Comparison of ENCODE assay signal across 9 mouse cellular contexts in the genomic region with DNA sequence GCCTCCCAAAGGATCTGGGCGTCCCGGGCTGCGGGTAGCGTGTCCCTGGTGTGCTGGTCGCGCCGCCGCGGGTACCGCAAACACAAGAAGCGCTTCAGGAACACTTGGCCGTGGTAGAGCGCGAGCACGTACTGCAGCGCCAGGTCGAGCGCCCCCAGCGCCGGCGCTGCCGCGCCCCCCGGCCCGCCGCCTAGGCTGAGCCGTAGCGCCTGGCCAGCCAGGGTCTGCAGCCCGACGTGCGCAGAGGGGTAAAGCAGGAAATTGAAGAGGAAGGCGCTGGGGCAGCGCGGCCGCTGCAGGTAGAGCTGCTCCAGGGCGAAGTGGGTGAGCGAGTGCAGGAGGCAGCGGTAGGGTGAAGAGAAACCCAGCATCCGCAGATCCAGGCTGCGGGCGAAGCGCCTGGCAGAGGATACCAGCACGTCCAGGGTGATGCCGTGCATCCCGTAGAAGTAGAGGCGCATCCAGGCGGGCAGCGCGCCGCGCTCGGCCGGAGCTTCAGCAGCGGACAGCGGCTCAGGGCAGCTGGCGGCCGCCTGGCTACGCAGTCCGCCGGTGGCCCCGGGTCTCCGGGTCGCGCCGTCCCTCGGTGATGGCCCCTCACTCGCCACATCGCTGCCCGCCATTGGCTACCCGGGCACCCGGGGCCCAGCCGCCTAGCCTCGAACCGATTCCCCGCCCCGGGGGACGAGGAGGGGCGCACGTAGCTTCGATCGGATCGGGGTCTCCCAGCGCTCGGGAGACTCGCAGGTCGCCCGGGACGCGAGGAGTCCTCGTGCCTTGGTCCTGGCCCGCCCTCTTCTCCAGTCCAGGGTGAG. TPM values are rescaled to one million over a fixed set of nuclear protein-coding genes. Genes with fewer than 3 reads are reported as not detected.
DNase-seq lines count a peak whose midpoint lies in the region; ATAC-seq and TF ChIP-seq lines count a peak whose summit lies in the region.
"Had no signal": no experiment of that assay in that cellular context is flagged by ENCODE, and none has a peak within 500 bp of the region (broad histone marks: within the 10 kb centered on the region; RNA-seq: fewer than 3 reads in every experiment).

No protein-coding gene starts in this region.

- ATAC-seq in intestine, embryonic 15.5 days: peak; percentile 86
- ATAC-seq in neural tube, embryonic 12.5 days (ENCODE audit: low FRiP score, low read depth): peak; percentile 85

- H3K4me3 ChIP-seq in heart, adult 2 months: peak overlapping the region; percentile 40
- peak overlapping the region; percentile 60 for H3K4me3 ChIP-seq in intestine, embryonic 15.5 days (replicated peaks)
- H3K4me3 ChIP-seq in neural tube, embryonic 12.5 days: peak overlapping the region; percentile 64

- no peaks in the 10 kb centered on the region for H3K36me3 ChIP-seq in heart, adult 2 months (ENCODE audit: control insufficient read depth, insufficient read depth, low read length)
- no peaks in the 10 kb centered on the region for H3K36me3 ChIP-seq in intestine, embryonic 15.5 days
- H3K36me3 ChIP-seq in neural tube, embryonic 12.5 days: no peaks in the 10 kb centered on the region

- peak; percentile 7 to 23 for DNase-seq in heart, adult 2 months
- no peak for DNase-seq in heart, adult 8-10 months (ENCODE audit: low spot score)
- peak; percentile 58 for DNase-seq in cerebellum, adult 9-11 months
- peak; percentile 50 to 63 for DNase-seq in frontal cortex, postnatal 10 days (ENCODE audit: low spot score in 2 of 2)
- peak; percentile 73 to 77 for DNase-seq in left cerebral cortex, postnatal 36 days (ENCODE audit: low spot score in 2 of 2)
- peak; percentile 30 for DNase-seq in yolk sac, embryonic 10.5 days (ENCODE audit: low spot score)

- TF ChIP-seq CTCF in heart, adult 2 months (IDR thresholded peaks at IDR 0.05): no peak

- intact Hi-C loops in heart, adult 2 months (cut with DNase I): no loop called here
- intact Hi-C loops in left cerebral cortex, postnatal 36 days (cut with DNase I): loop anchor here (10.0 kb wide), 1 partner anchor 291 kb away; the partner anchor contains the start of gene Wasl

- no peaks in the 10 kb centered on the region for H3K9me3 ChIP-seq in intestine, embryonic 15.5 days
- no peaks in the 10 kb centered on the region for H3K9me3 ChIP-seq in neural tube, embryonic 12.5 days

- H3K9ac ChIP-seq in heart, adult 2 months (ENCODE audit: low read depth, low read length): 0 out of 2 replicates have a peak overlapping the region, but pooled peaks have one; percentile 13
- H3K9ac ChIP-seq in intestine, embryonic 15.5 days: peak overlapping the region; percentile 58
- peak overlapping the region; percentile 81 for H3K9ac ChIP-seq in neural tube, embryonic 12.5 days

- H3K27ac ChIP-seq in heart, adult 2 months: no peak overlapping the region
- no peak overlapping the region for H3K27ac ChIP-seq in intestine, embryonic 15.5 days
- H3K27ac ChIP-seq in neural tube, embryonic 12.5 days: peak overlapping the region; percentile 42; the same call in 1 of the 2 replicates
- H3K27ac ChIP-seq: macrophage had no signal

- H3K79me2 ChIP-seq in heart, adult 2 months (replicated peaks; ENCODE audit: control insufficient read depth, insufficient read depth, low read length): no peaks in the 10 kb centered on the region

- H3K4me2 ChIP-seq in intestine, embryonic 15.5 days (replicated peaks): peak overlapping the region; percentile 97
- H3K4me2 ChIP-seq in neural tube, embryonic 12.5 days (replicated peaks): peak overlapping the region; percentile 93

- WGBS in heart, adult 2 months: under 1% methylated on average over 91 of the region's 91 CpGs
- under 1% methylated on average over 86 of the region's 91 CpGs for WGBS in intestine, embryonic 15.5 days
- WGBS in neural tube, embryonic 12.5 days: under 1% methylated on average over 90 of the region's 91 CpGs

- peaks cover 12% of the 10 kb centered on the region for H3K27me3 ChIP-seq in heart, adult 2 months (ENCODE audit: control insufficient read depth, insufficient read depth, low read length)
- H3K27me3 ChIP-seq in intestine, embryonic 15.5 days (replicated peaks): peaks cover 13% of the 10 kb centered on the region; the same call in 1 of the 2 replicates
- H3K27me3 ChIP-seq in neural tube, embryonic 12.5 days (replicated peaks): no peaks in the 10 kb centered on the region

- TF ChIP-seq POLR2A in heart, adult 2 months (IDR thresholded peaks at IDR 0.05; ENCODE audit: insufficient read depth, low read depth, low read length): no peak

- no peak for TF ChIP-seq EP300 in heart, adult 2 months (IDR thresholded peaks at IDR 0.05; ENCODE audit: insufficient read depth, low read depth, low read length)

- H3K4me1 ChIP-seq in heart, adult 2 months (ENCODE audit: control insufficient read depth, insufficient read depth, low read length): no peaks in the 10 kb centered on the region
- H3K4me1 ChIP-seq in intestine, embryonic 15.5 days (replicated peaks): peaks cover 11% of the 10 kb centered on the region; the same call in 1 of the 2 replicates
- H3K4me1 ChIP-seq in neural tube, embryonic 12.5 days: no peaks in the 10 kb centered on the region

RNA-seq across cellular contexts. Expression of gene Tmem229a, which starts 0.8 kb away (rescaled TPM):
- total RNA-seq in heart, adult 2 months (2021): under 1 TPM in 1 of 2 experiments, not detected in 1; 0.05 TPM
- polyA plus RNA-seq in heart, adult 2 months (2012; rRNA removed): 0.02 TPM in 1 of 2 replicates, not detected in the other
- total RNA-seq in heart, adult 8-10 months (2022): under 1 TPM in 1 of 4 experiments, not detected in 3; 0.05 TPM
- polyA plus RNA-seq in intestine, embryonic 15.5 days (2015; fragmentation: Nextera tagmentation; extraction: Ambion mirVana): 1.2 and 1.3 TPM in 2 replicates
- total RNA-seq in left cerebral cortex, postnatal 36 days (2021): 10 to 100 TPM; 41.5 to 46.7 TPM
- polyA plus RNA-seq in neural tube, embryonic 12.5 days (2016; fragmentation: Nextera tagmentation; extraction: Ambion mirVana): 2.0 and 2.8 TPM in 2 replicates
- polyA plus RNA-seq: macrophage had no signal

Comparison
In these comparisons a context has a peak if more than half of its experiments do, and no peak if none do; other contexts are left out.
1. H3K9ac ChIP-seq: peak in every context shown above with its lines; median percentile 81 in neural tube, embryonic 12.5 days; 58 in intestine, embryonic 15.5 days; 13 in heart, adult 2 months.
2. RNA of gene Tmem229a, which starts 0.8 kb away (total RNA-seq): 41.5 to 46.7 TPM in left cerebral cortex, postnatal 36 days; 0.05 TPM in heart, adult 2 months and 0.05 TPM in heart, adult 8-10 months; every median in the first group is over 10 times any median in the second.
3. Peak in every context shown above with its lines, with median percentiles within 50 percentile points of each other: H3K4me3 ChIP-seq.